Mouse (Mus musculus) embryonic fibroblast, embryonic 13.5 days (primary cell): ENCODE data around the gene Adam1b.

Experiments
- CTCF ChIP-seq: IDR thresholded peaks from 2 replicates; pipeline ENCODE4 v1.5.1; 2011; ENCODE audit warnings: mild to moderate bottlenecking, control low read depth, low read length, moderate library complexity, borderline replicate concordance; ENCODE audit not compliant: insufficient read depth
- POLR2A ChIP-seq: IDR thresholded peaks from 2 replicates; pipeline ENCODE4 v1.6.1; 2011; ENCODE audit warnings: low read depth, mild to moderate bottlenecking, control low read depth, low read length, moderate library complexity

GRCm38 (mm10) chr5:121506846-121507245, 3.6 kb upstream of the Adam1b start:
- no peak for TF ChIP-seq POLR2A
- TF ChIP-seq CTCF, result no peak
